8 mouse cellular contexts compared by ENCODE assay signal in genomic region chr4:46463130-46463830, GRCm38 (mm10). TPM values are rescaled to one million over a fixed set of nuclear protein-coding genes. Genes with fewer than 3 reads are reported as not detected.
DNase-seq lines count a peak whose midpoint lies in the region; ATAC-seq and TF ChIP-seq lines count a peak whose summit lies in the region.

No protein-coding gene starts in this region.

- intact Hi-C loops in heart, postnatal 25 days (cut with DNase I), result no loop called here

- no peak for DNase-seq in heart, postnatal 25 days (ENCODE audit: low spot score)
- DNase-seq in 416B (ENCODE audit: low read depth) (peak; percentile 75), Patski (ENCODE audit: low read depth, low spot score) (no peak)
- peak; percentile 53 for DNase-seq in lung, postnatal 14 days
- DNase-seq in thymus, postnatal 36 days, result peak; percentile 75 to 76
- DNase-seq in gastrocnemius, postnatal 25 days, result no peak

- H3K4me1 ChIP-seq in heart, embryonic 11.5 days (ENCODE audit: control insufficient read depth, insufficient read depth, low read length), result peaks cover 8% of the 10 kb centered on the region

- 0 out of 2 replicates have a peak overlapping the region, but pooled peaks have one; percentile 35 for H3K27ac ChIP-seq in heart, embryonic 11.5 days (ENCODE audit: low read depth, low read length)

- no peak overlapping the region for H3K4me2 ChIP-seq in heart, embryonic 11.5 days

- no peaks in the 10 kb centered on the region for H3K9me3 ChIP-seq in heart, embryonic 11.5 days (replicated peaks; ENCODE audit: control insufficient read depth, low read length)

- TF ChIP-seq CTCF in Patski (IDR thresholded peaks at IDR 0.05), result peak; percentile 57

- no peak for ATAC-seq in heart, embryonic 11.5 days (replicated peaks; ENCODE audit: insufficient number of reproducible peaks, low FRiP score, low TSS enrichment)
- no peak for ATAC-seq in Patski
- ATAC-seq in granulocyte monocyte progenitor cell, adult 5-6 weeks (replicated peaks; ENCODE audit: poor library complexity, severe bottlenecking), result peak; percentile 57; the same call in 1 of the 2 replicates

- H3K4me3 ChIP-seq in heart, embryonic 11.5 days (ENCODE audit: low read depth, low read length), result no peak overlapping the region

- H3K36me3 ChIP-seq in heart, embryonic 11.5 days (ENCODE audit: control insufficient read depth, insufficient read depth, low read length), result peaks cover 41% of the 10 kb centered on the region

- 82% methylated on average over 7 of the region's 7 CpGs for WGBS in heart, embryonic 11.5 days (ENCODE audit: insufficient replicate concordance)

- POLR2A ChIA-PET in Patski (lab: Charles Lee), result interaction anchor here (0.9 to 1.0 kb wide), 2 partner anchors 9 to 72 kb away, joined by 3 to 4 read pairs; no protein-coding TSS in a partner anchor

- H3K27me3 ChIP-seq in heart, embryonic 11.5 days (ENCODE audit: control insufficient read depth, insufficient read depth, low read length), result no peaks in the 10 kb centered on the region
- H3K27me3 ChIP-seq in Patski, result no peaks in the 10 kb centered on the region

- in situ Hi-C loops in Patski (cut with MboI; ENCODE audit: low pct_unique_long_range_greater_than_20kb), result no loop called here

- H3K9ac ChIP-seq in heart, embryonic 11.5 days (ENCODE audit: low read depth, low read length), result no peak overlapping the region

- CTCF ChIA-PET in Patski (lab: Charles Lee), result interaction anchor here (0.8 to 1.7 kb wide), 4 partner anchors 13 to 72 kb away, joined by 3 to 4 read pairs (median 3); partner anchors contain the start of genes Anp32b and Hemgn

RNA-seq across cellular contexts. Expression of gene Anp32b, which starts 12.6 kb away (rescaled TPM):
- 213 and 243 TPM in 2 replicates for polyA plus RNA-seq in heart, embryonic 11.5 days (2014; fragmentation: Nextera tagmentation; extraction: Ambion mirVana)
- 10 to 100 TPM; 51.7 to 57.3 TPM for total RNA-seq in heart, postnatal 25 days (2021)
- 183 TPM for polyA plus RNA-seq in Patski (2021)
- total RNA-seq in granulocyte monocyte progenitor cell, adult 5-6 weeks (2014; fragmentation: Nextera tagmentation), result 672 and 724 TPM in 2 replicates
- total RNA-seq in granulocyte monocyte progenitor cell, adult 5-6 weeks (2017), result 142 and 159 TPM in 2 replicates
- 10 to 100 TPM; 54.1 to 59.9 TPM for total RNA-seq in gastrocnemius, postnatal 25 days (2021)

RNA-seq across cellular contexts. Expression of gene Nans, which starts 25.8 kb away (rescaled TPM):
- 75.7 and 84.2 TPM in 2 replicates for polyA plus RNA-seq in heart, embryonic 11.5 days (2014; fragmentation: Nextera tagmentation; extraction: Ambion mirVana)
- total RNA-seq in heart, postnatal 25 days (2021), result 10 to 100 TPM; 15.5 to 16.5 TPM
- 51.0 TPM for polyA plus RNA-seq in Patski (2021)
- 77.2 and 94.3 TPM in 2 replicates for total RNA-seq in granulocyte monocyte progenitor cell, adult 5-6 weeks (2014; fragmentation: Nextera tagmentation)
- 86.2 and 97.0 TPM in 2 replicates for total RNA-seq in granulocyte monocyte progenitor cell, adult 5-6 weeks (2017)
- total RNA-seq in gastrocnemius, postnatal 25 days (2021), result 10 to 100 TPM; 16.9 to 21.1 TPM

RNA-seq across cellular contexts. Expression of gene Hemgn, which starts 50.0 kb away (rescaled TPM):
- polyA plus RNA-seq in heart, embryonic 11.5 days (2014; fragmentation: Nextera tagmentation; extraction: Ambion mirVana), result 64.3 and 76.3 TPM in 2 replicates
- under 1 TPM; 0.18 to 0.42 TPM for total RNA-seq in heart, postnatal 25 days (2021)
- polyA plus RNA-seq in Patski (2021), result not detected
- 0.45 and 1.2 TPM in 2 replicates for total RNA-seq in granulocyte monocyte progenitor cell, adult 5-6 weeks (2014; fragmentation: Nextera tagmentation)
- total RNA-seq in granulocyte monocyte progenitor cell, adult 5-6 weeks (2017), result 2.2 and 3.0 TPM in 2 replicates
- total RNA-seq in gastrocnemius, postnatal 25 days (2021), result not detected

Comparison
In these comparisons a context has a peak if more than half of its experiments do, and no peak if none do; other contexts are left out.
1. DNase-seq: peak in 416B (single experiment), lung, postnatal 14 days (single experiment) and thymus, postnatal 36 days (2 of 2); none in heart, postnatal 25 days (single experiment), Patski (single experiment) and gastrocnemius, postnatal 25 days (single experiment).